Mouse (Mus musculus) neural tube, embryonic 14.5 days (tissue): ENCODE measurements at regions not wholly inside any gene's neighbourhood (a gene's known extent, or its start where the extent isn't known, plus 50 kb on each side); places are given as distances from the start of the nearest gene placed in this dataset.
A peak's percentile ranks its signal among the peaks of the same experiment; 100 is the strongest.
"Not testable (repeated sequence)": the region's sequence is repeated elsewhere in the genome, so short reads cannot be mapped to it uniquely, and the experiment has no call there.

ENCODE experiments used
- ATAC-seq: fragments of 200-750 bp; cut with Nextera tagmentation; 2 replicates; pipeline ENCODE4 v1.8.0; 2017; ENCODE audit warnings: low read depth, mild to moderate bottlenecking, moderate TSS enrichment, moderate library complexity
- H3K27ac ChIP-seq: fragments of 300-500 bp; sonication (generic); 2 replicates; pipeline ENCODE4 v1.5.1; 2014; ENCODE audit warnings: low read depth, mild to moderate bottlenecking, control low read depth, low read length, moderate library complexity, mixed read lengths
- H3K27me3 ChIP-seq: fragments of 300-500 bp; sonication (generic); 2 replicates; pipeline ENCODE4 v1.6.1; 2014; ENCODE audit warnings: low read length; ENCODE audit not compliant: control insufficient read depth, insufficient read depth
- H3K36me3 ChIP-seq: fragments of 300-500 bp; sonication (generic); 2 replicates; pipeline ENCODE4 v1.6.1; 2014; ENCODE audit warnings: low read length, mixed read lengths; ENCODE audit not compliant: control insufficient read depth, insufficient read depth
- H3K4me1 ChIP-seq: fragments of 300-500 bp; sonication (generic); 2 replicates; pipeline ENCODE4 v1.6.1; 2014; ENCODE audit warnings: low read length; ENCODE audit not compliant: control insufficient read depth, insufficient read depth
- H3K4me2 ChIP-seq: fragments of 300-500 bp; sonication (generic); 2 replicates; pipeline ENCODE4 v1.6.1; 2014; ENCODE audit warnings: mild to moderate bottlenecking, low read depth, low read length, control low read depth
- H3K4me3 ChIP-seq: fragments of 300-500 bp; sonication (generic); 2 replicates; pipeline ENCODE4 v1.5.1; 2014; ENCODE audit warnings: low read depth, low read length, control low read depth, mixed read lengths
- H3K9ac ChIP-seq: fragments of 300-500 bp; sonication (generic); replicated peaks from 2 replicates; pipeline ENCODE4 v1.6.1; 2014; ENCODE audit warnings: low read depth, mild to moderate bottlenecking, control low read depth, low read length, mixed read lengths
- H3K9me3 ChIP-seq: fragments of 300-500 bp; sonication (generic); 2 replicates; pipeline ENCODE4 v1.6.1; 2016; ENCODE audit warnings: low read length; ENCODE audit not compliant: control insufficient read depth
- WGBS: fragments of 180-500 bp; shearing (Covaris S2); extraction: QIAGEN DNeasy Blood & Tissue Kit; methylation state at CpG from one replicate; pipeline ENCODE4 v1.1.7; 2014; 5-methylcytosine and 5-hydroxymethylcytosine counted together

- H3K27me3 ChIP-seq: no peaks in the 10 kb centered on the region
- no peak overlapping the region for H3K9ac ChIP-seq
- H3K9me3 ChIP-seq: no peaks in the 10 kb centered on the region
- H3K4me1 ChIP-seq: no peaks in the 10 kb centered on the region
- no peak overlapping the region for H3K27ac ChIP-seq
- no peaks in the 10 kb centered on the region for H3K36me3 ChIP-seq
- no peak overlapping the region for H3K4me3 ChIP-seq
- ATAC-seq: no peak
- no peak overlapping the region for H3K4me2 ChIP-seq
- 71% methylated on average over 1 of the region's 1 CpGs for WGBS
Measured at GRCm38 (mm10) chr5:78075203-78075602, 667.4 kb upstream of the Igfbp7 start.

- no peak overlapping the region for H3K4me3 ChIP-seq
- H3K4me1 ChIP-seq: no peaks in the 10 kb centered on the region
- H3K9me3 ChIP-seq: no peaks in the 10 kb centered on the region
- H3K9ac ChIP-seq: no peak overlapping the region
- H3K27me3 ChIP-seq: no peaks in the 10 kb centered on the region
- no peak overlapping the region for H3K27ac ChIP-seq
- H3K36me3 ChIP-seq: no peaks in the 10 kb centered on the region
- H3K4me2 ChIP-seq: no peak overlapping the region
- no peak for ATAC-seq
- WGBS: 61% methylated on average over 4 of the region's 4 CpGs
Measured at GRCm38 (mm10) chr5:78032554-78033250, 624.9 kb upstream of the Igfbp7 start.

- H3K27me3 ChIP-seq: no peaks in the 10 kb centered on the region
- WGBS: 82% methylated on average over 4 of the region's 4 CpGs
Measured at GRCm38 (mm10) chr5:78017523-78017922, 609.7 kb upstream of the Igfbp7 start.

GRCm38 (mm10) chr5:77986449-77987047 lies 578.7 kb upstream of the Igfbp7 start:
- H3K4me2 ChIP-seq: no peak overlapping the region
- WGBS: 18% methylated on average over 10 of the region's 10 CpGs
- ATAC-seq: 0 out of 2 replicates have a peak, but pooled peaks have one; percentile 41

More at GRCm38 (mm10) chr5:78017523-78017922, 609.7 kb upstream of the Igfbp7 start:
- Histone ChIP-seq H3K4me2 (no peak overlapping the region), H3K9ac (no peak overlapping the region), H3K36me3 (no peaks in the 10 kb centered on the region), H3K4me1 (no peaks in the 10 kb centered on the region), H3K27ac (no peak overlapping the region), H3K9me3 (no peaks in the 10 kb centered on the region), H3K4me3 (no peak overlapping the region)
- ATAC-seq: no peak

GRCm38 (mm10) chr5:77985269-77985668 lies 577.4 kb upstream of the Igfbp7 start:
- Histone ChIP-seq H3K4me3 (no peak overlapping the region), H3K9ac (no peak overlapping the region), H3K9me3 (no peaks in the 10 kb centered on the region), H3K27ac (no peak overlapping the region), H3K4me1 (no peaks in the 10 kb centered on the region), H3K4me2 (no peak overlapping the region), H3K36me3 (no peaks in the 10 kb centered on the region), H3K27me3 (no peaks in the 10 kb centered on the region)
- no peak for ATAC-seq
- 18% methylated on average over 1 of the region's 1 CpGs for WGBS

More at GRCm38 (mm10) chr5:77986449-77987047, 578.7 kb upstream of the Igfbp7 start:
- no peaks in the 10 kb centered on the region for H3K9me3 ChIP-seq
- no peaks in the 10 kb centered on the region for H3K36me3 ChIP-seq
- no peak overlapping the region for H3K27ac ChIP-seq
- H3K4me3 ChIP-seq: no peak overlapping the region
- H3K4me1 ChIP-seq: no peaks in the 10 kb centered on the region
- no peak overlapping the region for H3K9ac ChIP-seq
- H3K27me3 ChIP-seq: no peaks in the 10 kb centered on the region

- H3K4me2 ChIP-seq, H3K9ac ChIP-seq, H3K36me3 ChIP-seq, H3K4me3 ChIP-seq, H3K4me1 ChIP-seq, H3K27me3 ChIP-seq, H3K27ac ChIP-seq, H3K9me3 ChIP-seq: not testable (repeated sequence)
- peak; percentile 91 for ATAC-seq
- WGBS: 41% methylated on average over 4 of the region's 4 CpGs
Measured at GRCm38 (mm10) chr5:77940021-77940420, 532.2 kb upstream of the Igfbp7 start.

GRCm38 (mm10) chr5:77931874-77932273 lies 524.0 kb upstream of the Igfbp7 start:
- Histone ChIP-seq H3K27me3 (no peaks in the 10 kb centered on the region), H3K4me3 (no peak overlapping the region), H3K9ac (no peak overlapping the region), H3K4me1 (no peaks in the 10 kb centered on the region), H3K36me3 (no peaks in the 10 kb centered on the region), H3K9me3 (no peaks in the 10 kb centered on the region), H3K4me2 (no peak overlapping the region), H3K27ac (no peak overlapping the region)
- 88% methylated on average over 2 of the region's 2 CpGs for WGBS
- ATAC-seq: no peak

GRCm38 (mm10) chr5:77921186-77921585 lies 513.3 kb upstream of the Igfbp7 start:
- ATAC-seq: no peak
- Histone ChIP-seq H3K9ac (no peak overlapping the region), H3K4me2 (no peak overlapping the region), H3K36me3 (no peaks in the 10 kb centered on the region), H3K4me3 (no peak overlapping the region), H3K27ac (no peak overlapping the region), H3K4me1 (peaks cover 2% of the 10 kb centered on the region; the same call in 1 of the 2 replicates), H3K27me3 (no peaks in the 10 kb centered on the region), H3K9me3 (no peaks in the 10 kb centered on the region)
- 74% methylated on average over 2 of the region's 2 CpGs for WGBS

- no peak overlapping the region for H3K4me2 ChIP-seq
- 41% methylated on average over 7 of the region's 7 CpGs for WGBS
- H3K4me3 ChIP-seq: no peak overlapping the region
- H3K4me1 ChIP-seq: peaks cover 2% of the 10 kb centered on the region; the same call in 1 of the 2 replicates
- H3K9ac ChIP-seq: no peak overlapping the region
- H3K27me3 ChIP-seq: no peaks in the 10 kb centered on the region
- no peak for ATAC-seq
- H3K27ac ChIP-seq: no peak overlapping the region
- H3K9me3 ChIP-seq: no peaks in the 10 kb centered on the region
- H3K36me3 ChIP-seq: no peaks in the 10 kb centered on the region
Measured at GRCm38 (mm10) chr5:77917086-77917676, 509.3 kb upstream of the Igfbp7 start.
